Mouse (Mus musculus) liver, embryonic 11.5 days (tissue): ENCODE data around the gene Cd300e. TPM values are rescaled to one million over a fixed set of nuclear protein-coding genes. Genes with fewer than 3 reads are reported as not detected.

Experiments used
- ATAC-seq: fragments of 200-750 bp; cut with Nextera tagmentation; replicated peaks from 2 replicates; pipeline ENCODE4 v1.8.0; 2017; ENCODE audit warnings: moderate number of reproducible peaks, mild to moderate bottlenecking, moderate TSS enrichment, moderate library complexity; ENCODE audit not compliant: low FRiP score
- DNase-seq: peaks from one replicate; pipeline ENCODE4 v3.0.0-alpha.2; 2017; ENCODE audit warnings: low spot score
- H3K27ac ChIP-seq: fragments of 300-500 bp; sonication (generic); 2 replicates; pipeline ENCODE4 v1.5.1; 2014; ENCODE audit warnings: mild to moderate bottlenecking, low read depth, low read length, control low read depth
- H3K27me3 ChIP-seq: fragments of 300-500 bp; sonication (generic); replicated peaks from 2 replicates; pipeline ENCODE4 v1.6.1; 2014; ENCODE audit warnings: low read length, mixed read lengths; ENCODE audit not compliant: control insufficient read depth, insufficient read depth
- H3K36me3 ChIP-seq: fragments of 300-500 bp; sonication (generic); 2 replicates; pipeline ENCODE4 v1.6.1; 2014; ENCODE audit warnings: mild to moderate bottlenecking, low read length, moderate library complexity, mixed read lengths; ENCODE audit not compliant: control insufficient read depth, insufficient read depth
- H3K4me1 ChIP-seq: fragments of 300-500 bp; sonication (generic); replicated peaks from 2 replicates; pipeline ENCODE4 v1.6.1; 2014; ENCODE audit warnings: low read length, mixed read lengths; ENCODE audit not compliant: control insufficient read depth, insufficient read depth
- H3K4me2 ChIP-seq: fragments of 300-500 bp; sonication (generic); 2 replicates; pipeline ENCODE4 v1.6.1; 2014; ENCODE audit warnings: mild to moderate bottlenecking, control low read depth, moderate library complexity
- H3K4me3 ChIP-seq: fragments of 300-500 bp; sonication (generic); 2 replicates; pipeline ENCODE4 v1.5.1; 2014; ENCODE audit warnings: low read depth, low read length, control low read depth
- H3K9ac ChIP-seq: fragments of 300-500 bp; sonication (generic); 2 replicates; pipeline ENCODE4 v1.6.1; 2014; ENCODE audit warnings: low read depth, low read length, control low read depth
- H3K9me3 ChIP-seq: fragments of 300-500 bp; sonication (generic); 2 replicates; pipeline ENCODE4 v1.6.1; 2016; ENCODE audit warnings: low read length, inconsistent platforms, mixed read lengths; ENCODE audit not compliant: control insufficient read depth
- WGBS: fragments of 180-500 bp; shearing (Covaris S2); extraction: QIAGEN DNeasy Blood & Tissue Kit; methylation state at CpG from one replicate; pipeline ENCODE4 v1.1.7; 2014; 5-methylcytosine and 5-hydroxymethylcytosine counted together
- polyA plus RNA-seq: library from polyadenylated mRNA; unstranded; fragments of >200 nt; fragmentation: Nextera tagmentation; extraction: Ambion mirVana; gene quantifications from 2 replicates; pipeline ENCODE4 v1.2.1, GENCODE M21; 2014

Cd300e gene
- polyA plus RNA-seq, 1 experiment from 2014 or later = 0.33 TPM

DNA sequence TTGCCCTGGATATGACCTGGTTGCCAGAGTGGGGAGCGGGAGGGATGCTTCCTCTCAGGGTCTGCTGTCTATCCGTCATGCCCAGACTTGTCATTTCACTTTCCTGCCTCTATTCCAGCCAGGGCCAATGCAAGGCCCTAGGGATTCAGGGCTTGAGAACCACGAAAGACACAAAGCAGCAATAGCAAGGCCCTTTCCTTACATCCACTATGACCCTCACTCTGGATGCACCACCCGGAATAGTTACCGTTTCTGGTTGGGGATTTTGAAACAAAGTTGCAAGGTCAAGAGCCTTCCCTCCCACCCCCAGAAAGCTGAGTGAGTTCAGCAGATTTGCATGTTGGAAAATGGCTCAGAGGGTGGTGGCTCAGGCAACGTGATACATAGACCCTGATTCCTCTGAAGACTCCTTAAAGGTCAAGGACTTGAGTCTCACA, 39.7 kb upstream of the Cd300e start:
- ATAC-seq = no peak
- Histone ChIP-seq H3K4me3 (no peak overlapping the region), H3K36me3 (no peaks in the 10 kb centered on the region), H3K9me3 (no peaks in the 10 kb centered on the region), H3K4me2 (no peak overlapping the region), H3K27ac (no peak overlapping the region), H3K27me3 (no peaks in the 10 kb centered on the region), H3K4me1 (no peaks in the 10 kb centered on the region), H3K9ac (no peak overlapping the region)
- DNase-seq = no peak
- 61% methylated on average over 6 of the region's 6 CpGs for WGBS

DNA sequence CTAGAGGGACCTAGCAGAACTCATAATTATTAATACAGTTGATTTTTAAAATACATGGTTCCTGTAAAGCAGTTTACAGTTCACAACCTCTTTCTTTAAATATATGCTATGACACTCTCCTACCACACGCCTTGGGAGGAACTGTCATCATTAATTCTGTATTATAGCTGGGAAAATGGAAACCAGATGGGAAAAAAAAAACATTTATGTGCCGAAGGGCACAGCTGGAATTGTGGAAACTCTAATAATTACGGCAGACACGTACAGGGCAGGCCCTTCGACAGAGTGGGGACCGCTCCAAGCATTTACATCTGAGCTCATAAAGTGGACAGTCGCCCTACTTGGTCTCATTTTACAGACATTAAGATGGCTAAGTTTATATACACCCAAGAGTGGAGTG, 38.8 kb upstream of the Cd300e start:
- WGBS = 69% methylated on average over 7 of the region's 7 CpGs
- DNase-seq (no peak), ATAC-seq (no peak)
- Histone ChIP-seq H3K4me1 (no peaks in the 10 kb centered on the region), H3K27me3 (no peaks in the 10 kb centered on the region), H3K9ac (no peak overlapping the region), H3K9me3 (no peaks in the 10 kb centered on the region), H3K4me3 (no peak overlapping the region), H3K36me3 (no peaks in the 10 kb centered on the region), H3K4me2 (no peak overlapping the region), H3K27ac (no peak overlapping the region)

DNA sequence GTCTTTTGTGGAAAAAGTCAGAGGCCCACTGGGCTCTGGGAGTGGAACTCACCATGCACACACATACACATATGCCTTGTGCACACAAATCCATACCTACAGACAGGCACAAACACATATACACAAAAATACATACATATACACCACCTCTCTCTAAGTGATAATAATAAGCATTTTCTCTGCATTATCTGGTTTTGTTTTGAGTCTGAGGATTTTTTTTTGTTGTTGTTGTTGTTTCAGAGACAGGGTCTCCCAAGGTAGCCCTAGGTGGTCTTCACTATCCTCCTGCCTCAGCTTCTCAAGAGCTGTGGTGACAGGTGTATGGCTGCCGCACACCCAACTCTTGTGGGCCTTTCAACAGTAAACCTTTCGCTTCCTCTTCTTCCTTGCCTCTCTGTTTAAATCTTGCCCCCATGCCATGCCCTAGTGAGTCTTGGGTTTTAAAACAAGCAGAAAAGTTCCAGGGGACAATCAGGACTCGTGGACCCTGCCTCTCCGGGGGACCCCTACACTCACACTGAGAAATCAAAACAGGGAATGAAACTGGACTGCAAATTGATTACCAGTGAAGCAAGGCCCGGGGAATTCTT, 38.1 kb upstream of the Cd300e start:
- no peak overlapping the region for H3K4me2 ChIP-seq
- ATAC-seq (no peak), DNase-seq (no peak)
- H3K4me1 ChIP-seq = no peaks in the 10 kb centered on the region
- H3K4me3 ChIP-seq = no peak overlapping the region
- H3K27me3 ChIP-seq = no peaks in the 10 kb centered on the region
- WGBS = 67% methylated on average over 5 of the region's 5 CpGs
- no peak overlapping the region for H3K9ac ChIP-seq
- no peaks in the 10 kb centered on the region for H3K9me3 ChIP-seq
- H3K36me3 ChIP-seq = no peaks in the 10 kb centered on the region
- H3K27ac ChIP-seq = no peak overlapping the region

- 48% methylated on average over 16 of the region's 16 CpGs for WGBS
- ATAC-seq (no peak), DNase-seq (no peak)
- H3K4me2 ChIP-seq = no peak overlapping the region
- H3K9me3 ChIP-seq = no peaks in the 10 kb centered on the region
- no peaks in the 10 kb centered on the region for H3K36me3 ChIP-seq
- H3K4me1 ChIP-seq = no peaks in the 10 kb centered on the region
- H3K27me3 ChIP-seq = no peaks in the 10 kb centered on the region
- H3K27ac ChIP-seq = no peak overlapping the region
- no peak overlapping the region for H3K4me3 ChIP-seq
- H3K9ac ChIP-seq = no peak overlapping the region
Measured at GRCm38 (mm10) chr11:115099241-115099840, 37.4 kb upstream of the Cd300e start.

DNA sequence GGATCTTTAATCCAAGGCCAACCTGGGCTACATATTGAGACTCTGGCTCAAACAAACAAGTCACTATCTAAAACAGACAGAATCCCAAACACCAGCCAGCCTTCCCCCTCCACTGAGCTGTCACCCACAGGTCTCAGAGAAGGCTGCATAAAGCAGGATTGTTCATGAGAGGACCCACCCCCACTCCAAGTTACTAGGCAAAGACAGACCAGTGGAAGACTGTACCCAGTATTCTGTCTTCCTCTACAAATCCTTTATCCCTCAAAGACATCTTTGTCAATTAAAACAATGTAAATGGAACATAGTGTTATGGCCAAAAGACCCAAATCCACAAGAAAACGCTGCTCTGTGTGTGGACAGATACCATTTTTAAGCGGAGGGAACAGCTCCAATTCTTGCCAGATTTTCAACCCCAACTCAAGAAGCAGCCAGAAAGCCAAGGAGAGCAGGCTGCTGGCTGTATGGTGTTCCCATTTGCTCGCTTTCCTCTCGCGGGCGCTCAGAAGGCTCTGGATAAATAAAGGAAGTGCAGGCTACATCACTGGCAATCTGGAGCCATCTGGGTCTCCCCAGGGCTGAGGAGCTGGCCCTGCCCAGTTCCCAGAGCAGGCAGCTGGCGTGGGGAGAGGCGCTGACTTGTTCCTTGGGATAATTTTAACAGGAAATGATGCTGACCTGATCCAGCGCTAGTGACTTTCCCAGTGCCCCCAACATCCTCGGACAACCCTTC, 36.4 kb upstream of the Cd300e start:
- no peak overlapping the region for H3K9ac ChIP-seq
- DNase-seq = no peak
- ATAC-seq = no peak
- H3K4me2 ChIP-seq = no peak overlapping the region
- H3K27ac ChIP-seq = no peak overlapping the region
- H3K4me3 ChIP-seq = no peak overlapping the region
- H3K4me1 ChIP-seq = no peaks in the 10 kb centered on the region
- no peaks in the 10 kb centered on the region for H3K27me3 ChIP-seq
- peaks cover 2% of the 10 kb centered on the region; the same call in 1 of the 2 replicates for H3K9me3 ChIP-seq
- 48% methylated on average over 10 of the region's 10 CpGs for WGBS
- no peaks in the 10 kb centered on the region for H3K36me3 ChIP-seq

- ATAC-seq (no peak), DNase-seq (no peak)
- H3K4me1 ChIP-seq = peaks cover 3% of the 10 kb centered on the region; the same call in 1 of the 2 replicates
- no peak overlapping the region for H3K4me2 ChIP-seq
- no peak overlapping the region for H3K9ac ChIP-seq
- peaks cover 20% of the 10 kb centered on the region for H3K27me3 ChIP-seq
- H3K27ac ChIP-seq = no peak overlapping the region
- H3K4me3 ChIP-seq = no peak overlapping the region
- H3K9me3 ChIP-seq = peaks cover 4% of the 10 kb centered on the region; the same call in 1 of the 2 replicates
- H3K36me3 ChIP-seq = no peaks in the 10 kb centered on the region
- 35% methylated on average over 4 of the region's 4 CpGs for WGBS
Measured at GRCm38 (mm10) chr11:115092140-115092539, 30.2 kb upstream of the Cd300e start.

DNA sequence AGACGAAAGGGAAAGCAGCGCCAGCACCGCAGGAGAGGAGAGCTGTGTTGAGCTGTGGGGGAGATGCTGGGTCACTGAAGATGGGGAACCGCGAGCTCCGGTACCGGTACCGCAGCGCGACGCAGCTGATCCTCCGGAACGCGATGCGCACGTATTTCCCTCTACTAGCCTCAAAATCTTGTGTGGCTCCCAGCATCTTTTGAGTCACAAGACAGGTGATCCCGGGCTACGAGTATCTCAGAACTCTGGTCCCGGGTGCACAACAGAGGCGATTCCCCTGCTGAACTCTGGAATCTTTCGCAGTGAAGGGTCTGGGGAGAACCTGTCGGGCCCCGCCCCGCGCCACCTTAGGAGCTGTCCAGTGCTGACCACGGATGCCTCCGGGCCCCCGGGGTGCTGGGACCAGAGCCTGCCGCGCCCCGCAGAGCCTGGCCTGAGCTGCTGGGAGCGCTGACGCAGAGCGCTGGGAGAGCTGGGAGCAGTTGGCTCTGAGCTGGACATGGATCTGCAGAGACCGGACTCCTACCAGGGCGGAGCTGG, 29.5 kb upstream of the Cd300e start, which contains the start of gene Rab37:
Rab37 (plus strand) TSS at position 70 of the 540 bp plus-strand sequence.
- DNase-seq (peak; percentile 59), ATAC-seq (no peak)
- Histone ChIP-seq H3K27ac (no peak within 1 kb of the TSS), H3K4me1 (peaks cover 3% of the 10 kb centered on the region; the same call in 1 of the 2 replicates), H3K36me3 (no peaks in the 10 kb centered on the region), H3K9ac (no peak within 1 kb of the TSS), H3K4me3 (no peak within 1 kb of the TSS), H3K9me3 (peaks cover 4% of the 10 kb centered on the region; the same call in 1 of the 2 replicates), H3K27me3 (peaks cover 20% of the 10 kb centered on the region), H3K4me2 (peak within 1 kb of the TSS; percentile 31)
- 5% methylated on average over 36 of the region's 36 CpGs for WGBS

GRCm38 (mm10) chr11:115089853-115090252, 27.9 kb upstream of the Cd300e start:
- H3K27me3 ChIP-seq = peaks cover 22% of the 10 kb centered on the region
- no peak overlapping the region for H3K4me2 ChIP-seq
- H3K36me3 ChIP-seq = no peaks in the 10 kb centered on the region
- H3K9me3 ChIP-seq = peaks cover 4% of the 10 kb centered on the region; the same call in 1 of the 2 replicates
- DNase-seq (no peak), ATAC-seq (no peak)
- peaks cover 3% of the 10 kb centered on the region; the same call in 1 of the 2 replicates for H3K4me1 ChIP-seq
- WGBS = 61% methylated on average over 6 of the region's 6 CpGs
- H3K4me3 ChIP-seq = no peak overlapping the region
- no peak overlapping the region for H3K9ac ChIP-seq
- no peak overlapping the region for H3K27ac ChIP-seq
